Mouse (Mus musculus) MEL (cell line): ENCODE measurements around the gene Iqck. TPM values are rescaled to one million over a fixed set of nuclear protein-coding genes. Genes with fewer than 3 reads are reported as not detected.

Experiments
- DNase-seq: peaks from one replicate; pipeline ENCODE4 v3.0.0; 2011; ENCODE audit warnings: low read depth, low spot score
- H3K27ac ChIP-seq: 2 replicates; pipeline ENCODE4 v1.5.1; 2012; ENCODE audit warnings: low read depth, mild to moderate bottlenecking, control low read depth, low read length, moderate library complexity; ENCODE audit not compliant: control insufficient read depth
- H3K27me3 ChIP-seq, 2 experiments: fragments of 150-350 bp in 1 of 2; sonication (generic) in 1 of 2; 2 replicates each; pipeline ENCODE4 v1.6.1; 2012; ENCODE audit warnings: low read length in 2 of 2, mild to moderate bottlenecking in 2 of 2, improper control_type of control experiment in 1 of 2, moderate library complexity in 1 of 2; ENCODE audit not compliant: insufficient read depth in 2 of 2, control insufficient read depth in 1 of 2
- H3K36me3 ChIP-seq, 2 experiments: 2 replicates each; pipeline ENCODE4 v1.6.1; 2012 to 2014; ENCODE audit warnings: low read length in 2 of 2, improper control_type of control experiment in 1 of 2, inconsistent platforms in 1 of 2, mild to moderate bottlenecking in 1 of 2; ENCODE audit not compliant: insufficient read depth in 2 of 2, control insufficient read depth in 1 of 2
- H3K4me1 ChIP-seq, 2 experiments: fragments of 150-350 bp in 1 of 2; sonication (generic) in 1 of 2; 2 replicates each; pipeline ENCODE4 v1.6.1; 2012; ENCODE audit warnings: low read length in 2 of 2, improper control_type of control experiment in 1 of 2, mild to moderate bottlenecking in 1 of 2; ENCODE audit not compliant: insufficient read depth in 2 of 2, control insufficient read depth in 1 of 2
- H3K4me3 ChIP-seq, 2 experiments: fragments of 150-350 bp in 1 of 2; sonication (generic) in 1 of 2; 2 replicates each; pipeline ENCODE4 v1.5.1; 2012; ENCODE audit warnings: low read depth in 2 of 2, low read length in 2 of 2, mild to moderate bottlenecking in 2 of 2, moderate library complexity in 2 of 2, control low read depth in 1 of 2, improper control_type of control experiment in 1 of 2; ENCODE audit not compliant: control insufficient read depth in 1 of 2, insufficient read depth in 1 of 2
- H3K79me2 ChIP-seq: 2 replicates; pipeline ENCODE4 v1.6.1; 2012; ENCODE audit warnings: mild to moderate bottlenecking, low read length, moderate library complexity; ENCODE audit not compliant: control insufficient read depth, poor library complexity, insufficient read depth
- H3K9ac ChIP-seq: 2 replicates; pipeline ENCODE4 v1.6.1; 2012; ENCODE audit warnings: low read depth, mild to moderate bottlenecking, control low read depth, low read length, moderate library complexity; ENCODE audit not compliant: control insufficient read depth, poor library complexity, severe bottlenecking
- H3K9me3 ChIP-seq: fragments of 150-350 bp; sonication (generic); replicated peaks from 2 replicates; pipeline ENCODE4 v1.6.1; 2012; ENCODE audit warnings: mild to moderate bottlenecking, low read length, improper control_type of control experiment, moderate library complexity; ENCODE audit not compliant: insufficient read depth
- CTCF ChIP-seq, 3 experiments: IDR thresholded peaks in 2 of 3; conservative IDR thresholded peaks in 1 of 3; 2 replicates each; pipeline ENCODE4 v1.5.1; 2011 to 2012; ENCODE audit warnings: low read length in 3 of 3, low read depth in 2 of 3, mild to moderate bottlenecking in 2 of 3, improper control_type of control experiment in 1 of 3, inconsistent platforms in 1 of 3, mixed read lengths in 1 of 3, moderate library complexity in 1 of 3; ENCODE audit not compliant: control insufficient read depth in 1 of 3, insufficient read depth in 1 of 3, poor library complexity in 1 of 3, severe bottlenecking in 1 of 3
- E2F4 ChIP-seq: IDR thresholded peaks from 2 replicates; pipeline ENCODE4 v1.6.1; 2011; ENCODE audit warnings: low read depth, low read length, improper control_type of control experiment, borderline replicate concordance
- EP300 ChIP-seq, 2 experiments: IDR thresholded peaks; 2 replicates each; pipeline ENCODE4 v1.6.1; 2011; ENCODE audit warnings: improper control_type of control experiment in 2 of 2, low read length in 2 of 2, low read depth in 1 of 2, mild to moderate bottlenecking in 1 of 2
- ETS1 ChIP-seq: IDR thresholded peaks from 2 replicates; pipeline ENCODE4 v1.6.1; 2012; ENCODE audit warnings: low read depth, mild to moderate bottlenecking, inconsistent platforms, low read length, improper control_type of control experiment, moderate library complexity
- GABPA ChIP-seq: IDR thresholded peaks from 2 replicates; pipeline ENCODE4 v1.6.1; 2012; ENCODE audit warnings: low read depth, mild to moderate bottlenecking, inconsistent platforms, low read length, improper control_type of control experiment, moderate library complexity
- MAFK ChIP-seq: IDR thresholded peaks from 2 replicates; pipeline ENCODE4 v1.6.1; 2011; ENCODE audit warnings: low read depth, mild to moderate bottlenecking, low read length, improper control_type of control experiment, borderline replicate concordance
- MAX ChIP-seq: IDR thresholded peaks from 2 replicates; pipeline ENCODE4 v1.6.1; 2011; ENCODE audit warnings: low read length, improper control_type of control experiment
- MAZ ChIP-seq: IDR thresholded peaks from 2 replicates; pipeline ENCODE4 v1.6.1; 2012; ENCODE audit warnings: low read depth, mild to moderate bottlenecking, inconsistent platforms, low read length, improper control_type of control experiment
- MEF2A ChIP-seq: IDR thresholded peaks from 2 replicates; pipeline ENCODE4 v1.6.1; 2014; ENCODE audit warnings: low read depth, mild to moderate bottlenecking, inconsistent platforms, low read length, improper control_type of control experiment; ENCODE audit not compliant: poor library complexity, insufficient replicate concordance, severe bottlenecking; ENCODE audit errors: extremely low read depth
- MXI1 ChIP-seq: IDR thresholded peaks from 2 replicates; pipeline ENCODE4 v1.6.1; 2011; ENCODE audit warnings: mild to moderate bottlenecking, low read depth, low read length, improper control_type of control experiment
- MYC ChIP-seq: IDR thresholded peaks from 2 replicates; pipeline ENCODE4 v1.6.1; 2011; ENCODE audit warnings: low read depth, mild to moderate bottlenecking, low read length, improper control_type of control experiment, moderate library complexity
- NELFE ChIP-seq: IDR thresholded peaks from 2 replicates; pipeline ENCODE4 v1.6.1; 2011; ENCODE audit warnings: low read depth, low read length, improper control_type of control experiment
- POLR2AphosphoS2 ChIP-seq: IDR thresholded peaks from 2 replicates; pipeline ENCODE4 v1.6.1; 2011; ENCODE audit warnings: low read length, improper control_type of control experiment
- POLR2AphosphoS5 ChIP-seq: IDR thresholded peaks from 2 replicates; pipeline ENCODE4 v1.6.1; 2012; ENCODE audit warnings: low read depth, borderline replicate concordance, mild to moderate bottlenecking, inconsistent platforms, low read length, moderate library complexity, mixed read lengths
- TAL1 ChIP-seq: IDR thresholded peaks from 2 replicates; pipeline ENCODE4 v1.6.1; 2012; ENCODE audit warnings: mild to moderate bottlenecking, inconsistent platforms, low read length, moderate library complexity, mixed read lengths
- TCF12 ChIP-seq: IDR thresholded peaks from 2 replicates; pipeline ENCODE4 v1.6.1; 2014; ENCODE audit warnings: low read depth, mild to moderate bottlenecking, inconsistent platforms, low read length, improper control_type of control experiment, moderate library complexity
- USF1 ChIP-seq: IDR thresholded peaks from 2 replicates; pipeline ENCODE4 v1.6.1; 2014; ENCODE audit warnings: low read depth, mild to moderate bottlenecking, inconsistent platforms, low read length, improper control_type of control experiment, moderate library complexity
- ZNF384 ChIP-seq: IDR thresholded peaks from 2 replicates; pipeline ENCODE4 v1.6.1; 2012; ENCODE audit warnings: low read depth, mild to moderate bottlenecking, inconsistent platforms, low read length, improper control_type of control experiment
- polyA plus RNA-seq, 2 experiments: library from polyadenylated mRNA; stranded (reverse) in 1 of 2; unstranded in 1 of 2; fragments of >175 nt in 1 of 2; fragments of >200 nt in 1 of 2; gene quantifications; 2 replicates each; pipeline versions ENCODE4 v1.2.1 to v1.2.4; 2012; ENCODE audit warnings: low replicate concordance in 2 of 2, low read depth in 1 of 2; ENCODE audit not compliant: insufficient read length in 2 of 2, insufficient read depth in 1 of 2, missing spikeins in 1 of 2
- total RNA-seq: library from RNA; depleted of rRNA; stranded (reverse); fragments of 300-350 nt; gene quantifications from 2 replicates; pipeline ENCODE4 v1.2.3, GENCODE M21; 2012

The Iqck gene
- total and polyA plus RNA-seq, 3 experiments = 0.39 to 0.40 TPM; not detected in 1

DNA sequence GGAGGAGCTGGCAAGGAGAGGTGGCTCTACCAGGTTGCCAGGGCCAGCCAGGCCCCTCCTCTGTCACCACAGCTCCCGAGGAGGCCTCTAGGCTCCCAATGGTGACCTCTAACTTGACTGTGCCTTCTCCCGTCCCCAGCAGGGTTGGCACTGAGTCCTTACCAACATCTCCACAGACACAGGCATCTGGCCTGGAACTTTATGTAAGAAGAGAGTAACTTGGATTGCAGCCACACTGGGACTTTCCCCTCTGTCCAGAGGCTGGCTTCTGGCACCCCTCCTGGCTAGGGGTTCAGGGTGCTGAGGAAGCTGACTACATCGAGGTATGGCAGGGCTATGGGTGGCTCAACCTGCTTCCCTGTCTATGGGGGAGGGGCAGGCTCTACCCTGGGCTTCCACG, 125.8 kb downstream of the Iqck start:
- Histone ChIP-seq H3K4me3 (no peak overlapping the region), H3K9me3 (no peaks in the 10 kb centered on the region), H3K27me3 (no peaks in the 10 kb centered on the region), H3K79me2 (no peaks in the 10 kb centered on the region), H3K36me3 (no peaks in the 10 kb centered on the region), H3K27ac (no peak overlapping the region), H3K9ac (no peak overlapping the region), H3K4me1 (no peaks in the 10 kb centered on the region)
- no peak for TF ChIP-seq MEF2A
- TF ChIP-seq E2F4 = no peak
- no peak for TF ChIP-seq TCF12
- no peak for TF ChIP-seq USF1
- TF ChIP-seq CTCF (IDR thresholded peaks at IDR 0.05 in 2 of 3, conservative IDR thresholded peaks at IDR 0.05 in 1 of 3; ENCODE audit: control insufficient read depth in 1 of 3, insufficient read depth in 1 of 3, low read depth in 2 of 3, low read length in 3 of 3, poor library complexity in 1 of 3, severe bottlenecking in 1 of 3) = no peak
- TF ChIP-seq MAZ = no peak
- no peak for TF ChIP-seq GABPA
- TF ChIP-seq TAL1 = no peak
- TF ChIP-seq EP300 (IDR thresholded peaks at IDR 0.05; ENCODE audit: low read depth in 1 of 2, low read length in 2 of 2) = no peak
- DNase-seq = no peak

DNA sequence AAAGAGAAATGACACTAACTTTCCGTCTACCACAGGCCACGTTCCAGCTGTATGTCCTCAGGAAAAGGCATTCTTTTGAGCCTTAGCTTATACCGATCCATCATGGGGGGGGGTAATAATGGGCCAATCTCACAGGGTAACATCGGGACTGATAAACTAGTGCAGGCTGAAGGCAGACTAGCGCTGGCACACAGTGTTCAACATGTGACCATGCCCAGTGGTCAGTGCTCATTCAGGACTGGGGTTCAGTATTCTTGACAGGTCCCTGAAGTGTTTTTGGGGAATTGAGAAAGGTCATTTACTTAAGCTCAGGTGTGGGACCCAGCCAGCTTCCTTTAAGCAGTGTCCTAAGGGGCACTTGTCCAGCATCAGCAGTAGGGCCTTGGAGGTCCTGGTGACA, 126.3 kb downstream of the Iqck start:
- no peaks in the 10 kb centered on the region for H3K9me3 ChIP-seq
- no peak overlapping the region for H3K9ac ChIP-seq
- no peak overlapping the region for H3K4me3 ChIP-seq
- H3K36me3 ChIP-seq = no peaks in the 10 kb centered on the region
- TF ChIP-seq TCF12 (no peak), NELFE (no peak), ZNF384 (no peak), MAX (no peak), MYC (no peak), POLR2AphosphoS2 (no peak), POLR2AphosphoS5 (no peak), TAL1 (no peak), CTCF (IDR thresholded peaks at IDR 0.05 in 2 of 3, conservative IDR thresholded peaks at IDR 0.05 in 1 of 3; ENCODE audit: control insufficient read depth in 1 of 3, insufficient read depth in 1 of 3, low read depth in 2 of 3, low read length in 3 of 3, poor library complexity in 1 of 3, severe bottlenecking in 1 of 3) (no peak), GABPA (no peak), MXI1 (no peak), MAFK (no peak), ETS1 (no peak)
- H3K27me3 ChIP-seq = no peaks in the 10 kb centered on the region
- DNase-seq = no peak
- no peaks in the 10 kb centered on the region for H3K4me1 ChIP-seq
- no peaks in the 10 kb centered on the region for H3K79me2 ChIP-seq
- H3K27ac ChIP-seq = no peak overlapping the region
